Mouse (Mus musculus): Measurements from ENCODE around the gene Rab25.
A peak's percentile ranks its signal among the peaks of the same experiment; 100 is the strongest.

The Rab25 gene

DNA sequence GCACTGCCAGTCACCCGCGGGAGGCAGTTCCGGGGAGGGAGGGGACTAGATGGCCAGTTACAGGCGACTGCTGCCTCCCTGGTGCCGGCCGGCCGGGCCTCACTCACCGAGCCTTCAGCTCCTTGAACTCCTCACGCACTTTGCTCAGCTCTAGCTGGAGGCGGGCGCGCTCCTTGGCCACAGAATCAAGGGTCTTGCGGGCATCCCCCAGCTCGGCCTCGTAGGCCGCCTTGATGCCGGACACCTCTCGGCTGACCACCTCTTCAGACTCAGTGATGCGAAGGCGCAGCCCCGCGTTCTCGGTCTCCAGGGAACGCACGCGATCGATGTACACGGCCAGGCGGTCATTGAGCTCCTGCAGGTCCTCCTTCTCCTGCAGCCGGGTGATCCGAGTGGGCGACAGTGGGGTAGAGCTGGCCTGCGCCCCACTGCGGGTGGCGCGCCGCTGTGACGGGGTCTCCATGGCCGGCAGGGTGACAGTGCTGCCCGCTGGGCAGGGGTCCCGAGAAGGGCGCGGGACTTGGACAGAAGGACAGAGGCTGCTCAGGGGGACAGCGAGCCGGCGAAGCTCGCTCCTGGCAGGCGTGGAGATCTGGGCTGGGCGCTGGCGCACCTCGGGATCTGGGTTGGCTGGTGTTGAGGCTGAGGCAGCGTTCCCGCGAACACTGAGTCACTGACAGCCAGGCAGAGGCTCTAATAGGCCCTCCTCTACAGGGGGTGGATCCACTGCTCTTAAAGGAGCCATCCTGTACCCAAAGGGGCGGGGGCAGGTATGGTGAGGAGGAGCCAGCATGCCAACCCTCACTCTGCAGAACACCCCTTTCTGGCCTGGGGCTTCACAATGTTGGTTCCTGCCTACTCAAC lies 45.2 kb downstream of the Rab25 start:
- Histone ChIP-seq H3K9me3 (ENCODE audit: low read length) (no peaks in the 10 kb centered on the region), H3K4me1 (replicated peaks; ENCODE audit: low read depth, low read length) (peaks cover 84% of the 10 kb centered on the region), H3K27me3 (ENCODE audit: insufficient read depth, low read length) (peaks cover 14% of the 10 kb centered on the region), H3K4me3 (replicated peaks; ENCODE audit: low read length) (peak overlapping the region; percentile 85), H3K36me3 (ENCODE audit: insufficient read depth, low read length) (peaks cover 8% of the 10 kb centered on the region)
- TF ChIP-seq CTCF (conservative IDR thresholded peaks at IDR 0.05; ENCODE audit: low read length) = no peak
- TF ChIP-seq POU5F1 (IDR thresholded peaks at IDR 0.05; ENCODE audit: borderline replicate concordance, low read length) = no peak
- no peak for TF ChIP-seq NANOG (IDR thresholded peaks at IDR 0.05; ENCODE audit: borderline replicate concordance, low read length)

DNA sequence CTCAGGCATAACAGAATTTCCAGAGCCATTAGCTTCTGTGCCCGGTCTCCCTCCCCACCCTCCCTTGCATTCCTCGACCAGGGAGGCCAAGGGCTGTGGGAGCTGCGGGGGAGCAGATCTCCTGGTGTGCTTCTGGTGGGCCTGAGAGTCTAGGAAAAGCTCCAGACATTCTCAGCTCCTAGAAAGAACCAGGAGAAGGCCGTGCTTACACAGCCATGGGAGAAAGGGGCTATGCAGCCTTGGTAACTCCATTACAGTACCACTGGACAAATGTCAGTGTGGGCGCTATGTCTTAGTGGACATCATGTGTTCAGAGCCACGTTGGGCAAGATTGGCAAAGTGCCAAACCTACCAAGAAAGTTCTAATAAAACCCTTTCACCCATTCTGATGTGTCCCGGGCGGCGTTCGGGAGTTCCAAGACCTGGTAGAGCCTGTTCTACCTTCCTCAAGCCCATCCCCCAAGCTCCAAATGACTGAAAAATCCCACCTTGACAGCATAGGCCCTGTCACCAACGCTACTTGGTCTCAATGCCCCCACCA lies 46.0 kb downstream of the Rab25 start:
- Histone ChIP-seq H3K27me3 (ENCODE audit: insufficient read depth, low read length) (peaks cover 14% of the 10 kb centered on the region), H3K9me3 (ENCODE audit: low read length) (no peaks in the 10 kb centered on the region), H3K4me1 (replicated peaks; ENCODE audit: low read depth, low read length) (peaks cover 85% of the 10 kb centered on the region), H3K4me3 (replicated peaks; ENCODE audit: low read length) (peak overlapping the region; percentile 85), H3K36me3 (ENCODE audit: insufficient read depth, low read length) (peaks cover 9% of the 10 kb centered on the region)
- TF ChIP-seq NANOG (IDR thresholded peaks at IDR 0.05; ENCODE audit: borderline replicate concordance, low read length) = no peak
- TF ChIP-seq POU5F1 (IDR thresholded peaks at IDR 0.05; ENCODE audit: borderline replicate concordance, low read length) = no peak
- no peak for TF ChIP-seq CTCF (conservative IDR thresholded peaks at IDR 0.05; ENCODE audit: low read length)

GRCm38 (mm10) chr3:88501366-88502030 lies 46.6 kb downstream of the Rab25 start:
- TF ChIP-seq NANOG (IDR thresholded peaks at IDR 0.05; ENCODE audit: borderline replicate concordance, low read length) (no peak), POU5F1 (IDR thresholded peaks at IDR 0.05; ENCODE audit: borderline replicate concordance, low read length) (no peak)
- Histone ChIP-seq H3K9me3 (ENCODE audit: low read length) (no peaks in the 10 kb centered on the region), H3K36me3 (ENCODE audit: insufficient read depth, low read length) (peaks cover 7% of the 10 kb centered on the region), H3K4me3 (replicated peaks; ENCODE audit: low read length) (peak overlapping the region; percentile 85; the same call in 1 of the 2 replicates), H3K27me3 (ENCODE audit: insufficient read depth, low read length) (peaks cover 14% of the 10 kb centered on the region), H3K4me1 (replicated peaks; ENCODE audit: low read depth, low read length) (peaks cover 83% of the 10 kb centered on the region)

DNA sequence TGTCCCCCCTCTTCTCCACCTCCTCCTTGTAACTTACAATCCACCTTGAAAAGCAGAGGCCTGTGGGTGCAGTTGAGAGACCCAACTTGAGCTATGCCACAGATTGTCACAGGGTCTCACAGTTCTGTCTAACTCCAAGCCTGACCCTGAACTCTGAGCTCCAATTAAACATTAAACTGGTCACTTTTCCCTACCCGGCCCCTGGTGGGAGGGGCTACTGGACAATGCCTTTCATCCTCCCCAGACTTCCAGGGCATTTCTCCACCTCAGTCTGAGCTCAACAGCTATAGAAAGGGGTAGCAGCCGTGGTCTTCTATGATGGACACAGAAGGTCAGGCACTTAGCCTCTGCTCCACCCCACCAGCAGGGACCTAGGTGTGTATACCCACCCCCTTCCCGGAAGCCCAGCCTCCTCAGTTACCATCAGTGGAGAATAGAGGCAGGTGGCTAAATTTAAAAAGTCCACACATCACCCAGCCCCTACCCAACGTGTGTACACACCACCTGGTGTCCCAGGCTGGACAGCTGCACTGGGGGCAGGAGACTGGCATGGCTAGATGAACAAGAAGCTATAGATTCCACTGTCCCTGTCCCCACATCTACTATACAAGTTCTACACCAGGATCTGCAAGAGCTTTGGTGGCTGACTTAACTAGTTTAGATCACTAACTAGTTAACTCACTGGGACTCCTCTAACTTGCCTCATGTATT lies 47.3 kb downstream of the Rab25 start:
- Histone ChIP-seq H3K4me3 (replicated peaks; ENCODE audit: low read length) (no peak overlapping the region), H3K9me3 (ENCODE audit: low read length) (no peaks in the 10 kb centered on the region), H3K27me3 (ENCODE audit: insufficient read depth, low read length) (peaks cover 14% of the 10 kb centered on the region), H3K4me1 (replicated peaks; ENCODE audit: low read depth, low read length) (peaks cover 83% of the 10 kb centered on the region), H3K36me3 (ENCODE audit: insufficient read depth, low read length) (peaks cover 7% of the 10 kb centered on the region)
- no peak for TF ChIP-seq POU5F1 (IDR thresholded peaks at IDR 0.05; ENCODE audit: borderline replicate concordance, low read length)
- no peak for TF ChIP-seq CTCF (conservative IDR thresholded peaks at IDR 0.05; ENCODE audit: low read length)
- TF ChIP-seq NANOG (IDR thresholded peaks at IDR 0.05; ENCODE audit: borderline replicate concordance, low read length) = no peak

- TF ChIP-seq NANOG (IDR thresholded peaks at IDR 0.05; ENCODE audit: borderline replicate concordance, low read length) = no peak
- Histone ChIP-seq H3K36me3 (ENCODE audit: insufficient read depth, low read length) (peaks cover 11% of the 10 kb centered on the region), H3K4me3 (replicated peaks; ENCODE audit: low read length) (no peak overlapping the region), H3K9me3 (ENCODE audit: low read length) (no peaks in the 10 kb centered on the region), H3K4me1 (replicated peaks; ENCODE audit: low read depth, low read length) (peaks cover 83% of the 10 kb centered on the region), H3K27me3 (ENCODE audit: insufficient read depth, low read length) (peaks cover 14% of the 10 kb centered on the region)
Observed at GRCm38 (mm10) chr3:88500087-88500486, 48.0 kb downstream of the Rab25 start.

- no peak overlapping the region for H3K4me3 ChIP-seq (replicated peaks; ENCODE audit: low read length)
- TF ChIP-seq CTCF (conservative IDR thresholded peaks at IDR 0.05; ENCODE audit: low read length) = no peak
- TF ChIP-seq NANOG (IDR thresholded peaks at IDR 0.05; ENCODE audit: borderline replicate concordance, low read length) = no peak
- TF ChIP-seq POU5F1 (IDR thresholded peaks at IDR 0.05; ENCODE audit: borderline replicate concordance, low read length) = no peak
- peaks cover 83% of the 10 kb centered on the region for H3K4me1 ChIP-seq (replicated peaks; ENCODE audit: low read depth, low read length)
- H3K36me3 ChIP-seq (ENCODE audit: insufficient read depth, low read length) = peaks cover 16% of the 10 kb centered on the region
- peaks cover 14% of the 10 kb centered on the region for H3K27me3 ChIP-seq (ENCODE audit: insufficient read depth, low read length)
- H3K9me3 ChIP-seq (ENCODE audit: low read length) = no peaks in the 10 kb centered on the region
Observed at GRCm38 (mm10) chr3:88499580-88499979, 48.5 kb downstream of the Rab25 start.

DNA sequence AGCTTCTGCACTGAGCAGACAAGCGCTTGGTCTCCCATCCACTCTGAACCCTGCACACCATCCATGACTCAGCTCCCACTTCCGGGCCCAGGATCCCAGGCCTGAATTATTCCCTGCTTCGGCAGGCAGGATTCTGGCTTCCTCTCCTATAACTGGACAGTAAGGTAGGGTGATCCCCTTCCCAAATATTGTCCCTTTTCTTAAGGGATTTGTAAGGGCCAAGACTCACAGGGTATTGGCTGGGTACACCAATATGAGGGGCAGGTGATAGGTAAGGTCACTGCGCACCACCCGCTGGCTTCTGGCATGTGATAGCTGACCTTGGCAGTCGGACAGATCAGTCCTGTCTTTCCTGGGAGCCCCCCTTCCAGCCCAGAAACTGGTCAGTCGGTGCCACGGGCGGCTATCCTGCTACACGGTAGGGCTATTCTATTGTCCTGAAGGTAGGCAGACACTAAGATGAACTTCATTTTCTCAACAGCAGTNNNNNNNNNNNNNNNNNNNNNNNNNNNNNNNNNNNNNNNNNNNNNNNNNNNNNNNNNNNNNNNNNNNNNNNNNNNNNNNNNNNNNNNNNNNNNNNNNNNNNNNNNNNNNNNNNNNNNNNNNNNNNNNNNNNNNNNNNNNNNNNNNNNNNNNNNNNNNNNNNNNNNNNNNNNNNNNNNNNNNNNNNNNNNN lies 52.2 kb downstream of the Rab25 start:
- no peak overlapping the region for H3K4me3 ChIP-seq (replicated peaks; ENCODE audit: low read length)
- H3K27me3 ChIP-seq (ENCODE audit: insufficient read depth, low read length) = no peaks in the 10 kb centered on the region
- TF ChIP-seq POU5F1 (IDR thresholded peaks at IDR 0.05; ENCODE audit: borderline replicate concordance, low read length) = no peak
- H3K4me1 ChIP-seq (replicated peaks; ENCODE audit: low read depth, low read length) = peaks cover 75% of the 10 kb centered on the region
- H3K36me3 ChIP-seq (ENCODE audit: insufficient read depth, low read length) = peaks cover 16% of the 10 kb centered on the region
- no peaks in the 10 kb centered on the region for H3K9me3 ChIP-seq (ENCODE audit: low read length)

All from E14TG2a.4 (cell line).